Mouse (Mus musculus): ENCODE measurements around the gene Atg9b.

Atg9b gene

DNA sequence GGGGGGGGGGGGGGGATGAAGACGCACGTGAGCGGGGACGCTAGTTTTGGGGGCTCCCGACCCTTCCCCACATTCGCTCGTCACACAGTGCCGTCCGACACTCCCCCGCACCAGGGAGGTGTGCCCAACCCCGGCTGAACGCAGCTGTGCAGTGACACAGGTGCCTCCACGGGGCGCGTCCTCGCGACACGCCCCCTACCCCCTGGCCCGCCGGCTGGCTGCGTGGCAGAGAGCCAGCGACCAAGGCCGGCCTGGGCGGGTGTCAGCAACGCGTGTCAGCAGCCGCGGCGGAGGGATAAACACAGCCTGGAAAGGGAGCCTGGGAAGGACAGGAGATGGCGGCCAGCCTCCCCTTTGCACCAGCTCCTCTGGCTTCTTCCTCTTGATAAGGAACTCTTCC, 43.4 kb downstream of the Atg9b start:
- no peak for DNase-seq (ENCODE audit: low spot score)

DNA sequence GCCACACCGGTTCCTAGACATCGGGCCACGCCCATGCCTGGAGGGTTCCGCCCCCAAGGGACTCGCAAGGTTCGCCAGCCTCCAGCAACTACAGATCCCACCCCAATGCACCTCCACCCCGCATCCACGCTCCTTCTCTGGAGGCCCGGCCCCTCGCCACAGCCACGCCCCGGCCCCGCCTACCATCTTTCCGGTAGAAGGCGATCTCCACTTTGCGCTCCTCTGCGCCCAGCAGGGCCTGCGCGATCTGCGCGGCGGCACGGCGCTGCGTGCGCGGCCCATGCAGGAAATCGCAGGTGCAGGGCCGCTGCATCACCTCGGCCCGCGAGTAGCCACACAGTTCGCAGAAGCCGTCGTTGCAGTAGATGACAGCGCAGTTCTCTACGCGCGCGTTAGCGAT, 43.8 kb downstream of the Atg9b start:
- DNase-seq (ENCODE audit: low spot score): peak; percentile 80

GRCm38 (mm10) chr5:24347186-24347875, 44.6 kb downstream of the Atg9b start:
- DNase-seq (ENCODE audit: low spot score): no peak

GRCm38 (mm10) chr5:24346313-24346712, 45.6 kb downstream of the Atg9b start:
- no peak for DNase-seq (ENCODE audit: low spot score)

DNA sequence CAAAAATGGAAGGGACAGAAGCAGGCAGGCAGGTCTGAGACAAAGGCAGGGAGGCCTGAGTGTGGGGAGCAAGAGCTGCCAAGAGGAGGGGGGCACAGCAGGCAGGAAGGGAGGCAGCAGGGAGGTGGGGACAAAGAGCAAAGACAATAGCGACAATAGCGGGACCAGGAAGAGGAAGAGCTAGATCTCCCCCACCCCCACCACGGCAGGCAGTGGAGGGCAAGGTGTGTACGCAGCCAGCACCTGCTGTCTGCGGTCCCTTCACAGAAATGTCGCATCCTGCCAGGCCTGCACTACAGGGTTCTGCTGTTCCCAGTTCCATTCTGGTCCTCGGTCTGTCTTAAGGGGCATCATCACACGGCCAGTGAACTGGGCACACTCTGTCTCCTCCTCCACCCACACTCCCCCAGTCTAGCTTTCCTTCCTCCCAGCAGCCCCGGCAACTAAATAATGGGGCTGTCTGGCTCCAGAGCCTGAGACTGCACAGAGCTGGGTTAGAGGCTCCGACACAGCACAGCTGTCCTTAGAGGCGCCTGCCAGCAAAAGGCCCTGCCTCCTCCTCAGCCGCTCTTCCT, 47.4 kb downstream of the Atg9b start:
- no peak for DNase-seq (ENCODE audit: low spot score)

DNA sequence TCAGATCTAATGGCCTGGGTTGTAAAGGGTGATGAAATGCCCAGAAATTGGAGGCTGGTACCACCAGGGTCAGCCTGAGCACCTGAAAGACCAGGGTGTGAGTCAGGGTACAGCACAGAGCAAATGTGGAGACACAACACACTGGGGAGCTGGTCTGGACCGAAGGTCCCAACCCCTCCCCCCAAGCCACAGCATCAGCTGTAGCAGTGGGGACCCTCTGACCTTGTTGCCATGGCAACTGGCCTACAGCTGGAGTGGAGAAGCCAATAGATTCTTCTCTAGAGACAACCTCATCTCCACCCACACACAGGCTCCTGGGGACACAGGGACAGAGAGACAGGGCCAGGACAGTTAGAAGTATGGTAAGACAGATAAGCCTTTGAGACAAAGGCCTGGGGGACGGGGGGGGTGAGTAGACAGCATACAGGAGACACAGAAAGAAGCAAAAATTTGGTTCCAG, 47.9 kb downstream of the Atg9b start:
- peak; percentile 90 for DNase-seq (ENCODE audit: low spot score)

- DNase-seq (ENCODE audit: low spot score): no peak
These were observed 48.6 kb downstream of the Atg9b start for GRCm38 (mm10) chr5:24343379-24343778.

- DNase-seq (ENCODE audit: low spot score): no peak
These were observed 49.0 kb downstream of the Atg9b start for GRCm38 (mm10) chr5:24342966-24343365.

DNA sequence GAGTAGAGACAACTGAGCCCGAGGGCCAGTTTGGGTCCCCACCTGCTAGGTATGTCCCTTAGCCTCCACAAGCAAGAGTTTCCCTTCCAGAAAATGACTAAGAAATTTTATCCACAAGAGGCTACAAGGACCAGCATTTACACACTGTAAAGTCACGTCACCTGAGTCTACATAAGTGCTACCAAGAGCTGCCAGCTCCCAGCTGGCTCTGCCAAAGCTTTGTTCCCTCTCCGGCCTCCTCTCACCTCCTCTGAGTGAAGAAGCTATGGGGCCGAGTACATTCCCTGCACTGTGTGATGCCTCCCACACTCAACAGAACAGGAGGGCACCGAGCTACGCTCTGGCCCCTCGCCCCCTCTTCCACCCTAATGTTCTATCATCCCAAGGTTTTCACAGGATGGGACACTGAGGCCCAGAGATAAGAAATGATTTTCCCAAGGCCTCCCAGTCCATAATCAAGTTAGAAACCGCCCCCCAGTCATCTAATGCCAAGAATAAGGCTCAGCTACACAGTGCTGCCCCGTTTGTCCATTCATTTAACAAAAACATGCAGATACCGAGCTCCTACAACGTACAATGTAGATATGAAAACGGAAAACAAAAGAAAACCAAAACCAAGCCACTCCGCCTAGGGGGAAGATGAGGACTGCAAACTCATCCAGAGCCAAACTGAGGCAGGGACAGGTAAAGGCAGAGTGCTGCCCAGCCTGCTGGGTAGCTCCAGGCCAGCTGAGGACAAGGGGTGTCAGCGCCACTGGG, 49.6 kb downstream of the Atg9b start:
- DNase-seq (ENCODE audit: low spot score): no peak

GRCm38 (mm10) chr5:24337821-24338220, 54.1 kb downstream of the Atg9b start:
- DNase-seq (ENCODE audit: low spot score): no peak

- DNase-seq (ENCODE audit: low spot score): no peak
These were observed 54.6 kb downstream of the Atg9b start for GRCm38 (mm10) chr5:24337366-24337765.

DNA sequence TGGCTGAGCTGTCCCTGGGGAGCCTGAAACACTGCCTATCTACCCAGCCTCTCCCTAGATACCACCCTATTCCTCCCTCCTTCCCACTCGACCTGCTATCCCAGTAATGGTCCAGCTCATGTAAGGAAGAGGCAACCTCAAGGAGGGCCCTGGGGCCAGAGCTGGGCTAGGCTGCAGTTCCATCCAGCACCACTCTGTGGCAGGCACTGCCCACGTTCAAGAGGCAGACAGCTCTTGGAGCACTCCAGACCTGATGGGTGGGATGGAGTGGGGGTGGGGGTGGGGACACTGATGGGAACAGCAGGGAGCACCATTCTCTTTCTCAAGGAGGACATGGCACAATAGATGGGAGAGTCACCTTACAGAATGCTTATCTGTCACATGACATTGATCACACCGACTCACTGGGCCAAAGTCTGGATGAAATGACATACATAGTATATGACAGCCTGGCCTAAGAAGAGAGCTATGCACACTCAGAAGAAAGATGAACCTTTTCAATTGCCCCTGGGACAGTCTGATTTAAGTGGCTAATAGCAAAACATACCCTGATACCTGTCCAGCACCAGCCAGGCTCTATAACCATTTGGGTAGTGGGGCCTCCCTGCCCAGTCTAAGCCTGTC, 55.9 kb downstream of the Atg9b start:
- DNase-seq (ENCODE audit: low spot score): peak; percentile 83

DNA sequence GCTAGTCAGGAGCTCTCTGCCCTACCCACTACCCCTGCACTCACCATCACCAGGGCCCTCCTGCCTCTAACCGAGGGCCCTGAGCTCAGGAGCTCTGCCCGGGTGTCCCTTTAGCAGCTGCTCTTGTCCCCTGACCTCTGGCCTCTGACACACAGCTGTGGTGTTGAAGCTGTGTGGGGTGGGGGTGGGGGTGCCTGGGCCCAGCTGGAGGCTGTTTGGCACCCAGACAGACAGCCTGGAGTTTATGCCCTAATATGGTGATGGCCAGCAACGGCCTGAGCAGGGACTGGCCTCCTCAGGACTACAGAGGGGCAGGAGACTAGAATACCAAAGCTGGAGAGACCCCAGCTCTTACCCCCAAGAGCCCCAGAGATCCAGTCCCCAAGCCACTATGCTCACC, 57.2 kb downstream of the Atg9b start:
- no peak for DNase-seq (ENCODE audit: low spot score)
